Mouse (Mus musculus) stomach, postnatal 0 days (tissue): ENCODE results near the gene Siah1b.

Experiments used
- CTCF ChIP-seq: IDR thresholded peaks from 2 replicates; pipeline ENCODE4 v1.5.1; 2016; ENCODE audit warnings: antibody characterized with exemption, low read depth, mild to moderate bottlenecking, moderate library complexity
- EP300 ChIP-seq: optimal IDR thresholded peaks from 2 replicates; pipeline ENCODE3; 2016; ENCODE audit warnings: antibody characterized with exemption

- TF ChIP-seq CTCF = no peak
- no peak for TF ChIP-seq EP300
Measured at GRCm38 (mm10) chrX:164027607-164028289, 48.5 kb downstream of the Siah1b start, which contains the start of gene Car5b.
